Mouse (Mus musculus): ENCODE data around the gene Sp2.

DNA sequence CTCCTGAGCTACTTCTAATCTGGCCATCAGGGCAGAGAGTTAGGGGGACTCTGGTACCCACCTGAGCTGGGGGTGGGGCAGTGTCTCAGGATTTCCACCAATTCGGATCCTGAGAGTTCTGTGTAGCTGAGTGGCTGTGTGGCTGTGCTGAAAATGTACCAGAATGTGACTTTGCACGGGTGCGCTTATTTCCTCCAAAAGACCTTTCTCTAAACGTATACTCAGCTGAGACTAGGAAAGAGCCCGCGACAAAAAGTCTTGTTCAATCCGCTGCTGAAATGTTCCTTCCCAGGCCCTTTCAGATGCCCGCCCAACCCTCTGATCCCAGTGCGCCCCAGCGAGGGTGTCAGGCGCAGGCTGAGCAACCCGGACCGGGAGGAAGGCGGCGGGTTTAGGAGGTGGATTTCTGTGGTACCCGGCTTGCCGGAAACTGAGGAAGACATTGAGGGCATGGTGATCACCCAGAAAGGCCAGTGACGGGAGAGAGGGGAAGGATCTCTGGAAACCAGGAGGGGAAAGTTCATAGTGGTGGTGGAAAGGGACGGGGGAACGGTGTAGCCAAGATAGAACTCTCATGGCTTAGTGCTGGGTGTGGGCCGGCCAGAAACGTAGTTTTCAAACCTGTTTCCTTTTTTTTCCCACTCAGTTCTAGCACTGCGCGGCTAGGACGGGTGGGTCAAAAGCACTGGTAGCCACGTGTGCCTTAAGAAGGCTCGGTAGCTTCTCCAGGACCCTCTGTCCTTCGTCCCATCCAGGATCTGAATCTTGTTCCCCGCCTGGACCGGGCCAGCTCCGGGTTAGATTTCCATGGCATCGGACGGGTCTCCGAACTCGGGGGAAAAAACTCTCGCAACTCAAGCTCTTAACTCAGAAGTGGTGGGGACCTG lies 35.2 kb upstream of the Sp2 start:
- TF ChIP-seq TAL1 (IDR thresholded peaks at IDR 0.05; ENCODE audit: low read length): no peak
- no peak for TF ChIP-seq GATA1 (IDR thresholded peaks at IDR 0.05; ENCODE audit: low read length)

All from erythroblast, embryonic 14.5 days (primary cell).